Comparison of ENCODE assay signal across 8 mouse cellular contexts in the genomic region with DNA sequence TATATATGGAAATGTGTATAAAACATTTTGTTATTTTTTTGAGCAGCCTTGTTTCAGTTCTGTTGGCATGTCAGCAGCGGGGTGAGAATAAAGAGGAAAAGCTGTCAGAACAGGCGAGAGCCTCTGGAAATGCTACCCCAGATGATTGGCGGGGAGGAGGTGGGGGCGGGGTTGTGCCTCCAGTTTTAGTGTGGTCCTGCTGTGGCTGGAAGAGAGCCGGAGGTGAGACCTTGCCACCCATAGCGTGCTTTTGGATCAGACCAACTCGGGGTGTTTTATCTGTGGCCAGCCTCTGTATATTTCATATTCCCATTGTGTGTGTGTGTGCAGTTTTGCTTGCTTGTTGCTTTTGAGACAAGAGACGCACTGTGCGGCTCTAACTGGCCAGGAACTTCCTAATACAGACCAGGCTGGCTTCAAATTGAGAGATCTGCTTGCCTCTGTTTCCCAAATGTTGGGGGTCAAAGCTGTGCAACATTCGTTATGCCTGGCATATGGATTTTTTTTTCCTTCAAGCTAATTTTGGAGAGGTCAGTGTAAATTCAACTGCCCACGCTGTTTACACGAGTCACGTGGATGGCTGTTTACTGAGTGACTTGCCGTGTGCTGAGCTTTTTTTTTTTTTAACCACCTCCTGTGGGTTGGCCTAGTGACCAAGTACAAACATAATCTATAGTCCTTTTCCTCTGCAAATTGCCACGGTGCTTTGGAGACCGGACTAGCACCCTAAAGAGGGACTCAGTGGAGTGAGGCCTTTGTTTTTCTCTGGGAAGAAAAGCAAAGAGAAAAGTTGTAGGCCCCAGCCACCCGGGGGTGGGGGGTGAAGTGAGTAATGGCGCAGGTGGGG. TPM values are rescaled to one million over a fixed set of nuclear protein-coding genes. Genes with fewer than 3 reads are reported as not detected.
DNase-seq lines count a peak whose midpoint lies in the region; ATAC-seq and TF ChIP-seq lines count a peak whose summit lies in the region.

No protein-coding gene starts in this region.

- no peak for TF ChIP-seq POLR2A in heart, adult 2 months (IDR thresholded peaks at IDR 0.05; ENCODE audit: insufficient read depth, low read depth, low read length)
- no peak for TF ChIP-seq POLR2A in bone marrow, adult 2 months (IDR thresholded peaks at IDR 0.05; ENCODE audit: borderline replicate concordance, control insufficient read depth, low read depth, low read length)

- peak overlapping the region; percentile 76 for H3K4me3 ChIP-seq in heart, adult 2 months
- no peak overlapping the region for H3K4me3 ChIP-seq in bone marrow, adult 2 months (replicated peaks; ENCODE audit: control insufficient read depth, low read depth, low read length)
- H3K4me3 ChIP-seq in hindbrain, embryonic 16.5 days (ENCODE audit: low read length): no peak overlapping the region; the same call in 1 of the 2 replicates
- H3K4me3 ChIP-seq in midbrain, embryonic 10.5 days: no peak overlapping the region

- no peaks in the 10 kb centered on the region for H3K27me3 ChIP-seq in heart, adult 2 months (ENCODE audit: control insufficient read depth, insufficient read depth, low read length)
- peaks cover 8% of the 10 kb centered on the region for H3K27me3 ChIP-seq in hindbrain, embryonic 16.5 days (replicated peaks; ENCODE audit: control insufficient read depth, insufficient read depth, low read length)
- peaks cover 39% of the 10 kb centered on the region for H3K27me3 ChIP-seq in midbrain, embryonic 10.5 days (ENCODE audit: low read depth, poor library complexity, severe bottlenecking)

- H3K4me2 ChIP-seq in hindbrain, embryonic 16.5 days (ENCODE audit: low read length): peak overlapping the region; percentile 41

- H3K9ac ChIP-seq in heart, adult 2 months (ENCODE audit: low read depth, low read length): peak overlapping the region; percentile 46; the same call in 1 of the 2 replicates
- H3K9ac ChIP-seq in hindbrain, embryonic 16.5 days (ENCODE audit: low read depth, low read length): peak overlapping the region; percentile 22; the same call in 1 of the 2 replicates

- intact Hi-C loops in heart, adult 2 months (cut with DNase I): loop anchor here (1.0 to 2.0 kb wide), 2 partner anchors 187 to 268 kb away; no protein-coding TSS in a partner anchor

- peaks cover 10% of the 10 kb centered on the region for H3K4me1 ChIP-seq in heart, adult 2 months (ENCODE audit: control insufficient read depth, insufficient read depth, low read length)
- H3K4me1 ChIP-seq in bone marrow, adult 2 months (ENCODE audit: control insufficient read depth, insufficient read depth, low read length): peaks cover 5% of the 10 kb centered on the region
- H3K4me1 ChIP-seq in hindbrain, embryonic 16.5 days (ENCODE audit: control insufficient read depth, insufficient read depth, low read depth, low read length): peaks cover 30% of the 10 kb centered on the region
- peaks cover 64% of the 10 kb centered on the region for H3K4me1 ChIP-seq in midbrain, embryonic 10.5 days

- DNase-seq in heart, adult 2 months: peak; percentile 19 to 34
- no peak for DNase-seq in heart, adult 9 months (ENCODE audit: low spot score in 2 of 2)
- no peak for DNase-seq in midbrain, embryonic 10.5 days (ENCODE audit: low spot score)
- no peak for DNase-seq in spleen, postnatal 4 days (ENCODE audit: low spot score in 2 of 2)
- no peak for DNase-seq in spleen, postnatal 14 days (ENCODE audit: low spot score in 2 of 2)

- no peak for ATAC-seq in hindbrain, embryonic 16.5 days
- ATAC-seq in erythroid progenitor cell, adult 5-6 weeks (replicated peaks; ENCODE audit: low FRiP score, poor library complexity, severe bottlenecking): no peak

- TF ChIP-seq EP300 in heart, adult 2 months (IDR thresholded peaks at IDR 0.05; ENCODE audit: insufficient read depth, low read depth, low read length): no peak

- peaks cover 3% of the 10 kb centered on the region for H3K79me2 ChIP-seq in heart, adult 2 months (replicated peaks; ENCODE audit: control insufficient read depth, insufficient read depth, low read length)

- no peaks in the 10 kb centered on the region for H3K9me3 ChIP-seq in hindbrain, embryonic 16.5 days (ENCODE audit: control insufficient read depth, low read length)
- H3K9me3 ChIP-seq in midbrain, embryonic 10.5 days (replicated peaks): no peaks in the 10 kb centered on the region

- H3K36me3 ChIP-seq in heart, adult 2 months (ENCODE audit: control insufficient read depth, insufficient read depth, low read length): peaks cover 4% of the 10 kb centered on the region
- no peaks in the 10 kb centered on the region for H3K36me3 ChIP-seq in hindbrain, embryonic 16.5 days (ENCODE audit: control insufficient read depth, insufficient read depth, low read length)
- H3K36me3 ChIP-seq in midbrain, embryonic 10.5 days: no peaks in the 10 kb centered on the region

- TF ChIP-seq CTCF in heart, adult 2 months (IDR thresholded peaks at IDR 0.05): no peak
- TF ChIP-seq CTCF in bone marrow, adult 2 months (IDR thresholded peaks at IDR 0.05; ENCODE audit: control insufficient read depth, insufficient read depth, low read length): no peak

- 43% methylated on average over 18 of the region's 18 CpGs for WGBS in heart, adult 2 months
- 23% methylated on average over 18 of the region's 18 CpGs for WGBS in bone marrow, adult 2 months
- WGBS in hindbrain, embryonic 16.5 days: 34% methylated on average over 18 of the region's 18 CpGs
- 37% methylated on average over 18 of the region's 18 CpGs for WGBS in midbrain, embryonic 10.5 days

- H3K27ac ChIP-seq in heart, adult 2 months: peak overlapping the region; percentile 97
- peak overlapping the region; percentile 29; the same call in 1 of the 2 replicates for H3K27ac ChIP-seq in bone marrow, adult 2 months (ENCODE audit: control insufficient read depth, insufficient read depth, low read depth, low read length, poor library complexity)
- no peak overlapping the region; the same call in 1 of the 2 replicates for H3K27ac ChIP-seq in hindbrain, embryonic 16.5 days (ENCODE audit: low read depth, low read length)
- H3K27ac ChIP-seq in midbrain, embryonic 10.5 days (replicated peaks): peak overlapping the region; percentile 55; the same call in 1 of the 2 replicates

RNA-seq across cellular contexts. Expression of a gene that starts 3.4 kb away (rescaled TPM):
- 10 to 100 TPM; 20.7 to 22.6 TPM for total RNA-seq in heart, adult 2 months (2021)
- polyA plus RNA-seq in heart, adult 2 months (2012; rRNA removed): 23.9 and 27.1 TPM in 2 replicates
- polyA plus RNA-seq in bone marrow, adult 2 months (2011; ENCODE audit: insufficient read depth, insufficient read length, low replicate concordance, missing spikeins): 8.8 and 16.3 TPM in 2 replicates
- 18.3 and 22.0 TPM in 2 replicates for polyA plus RNA-seq in hindbrain, embryonic 16.5 days (2015; fragmentation: Nextera tagmentation; extraction: Ambion mirVana)
- polyA plus RNA-seq in midbrain, embryonic 10.5 days (2016; fragmentation: Nextera tagmentation; extraction: Ambion mirVana): 11.4 TPM in 2 replicates
- total RNA-seq in erythroid progenitor cell, adult 5-6 weeks (2015; ENCODE audit: low replicate concordance): 1.7 and 6.1 TPM in 2 replicates
- 2.1 and 2.2 TPM in 2 replicates for total RNA-seq in erythroid progenitor cell, adult 5-6 weeks (2017; ENCODE audit: low replicate concordance)

RNA-seq across cellular contexts. Expression of a gene that starts 15.5 kb away (rescaled TPM):
- total RNA-seq in heart, adult 2 months (2021): 10 to 100 TPM; 19.6 to 21.2 TPM
- polyA plus RNA-seq in heart, adult 2 months (2012; rRNA removed): 5.5 and 7.5 TPM in 2 replicates
- 9.3 and 17.5 TPM in 2 replicates for polyA plus RNA-seq in bone marrow, adult 2 months (2011; ENCODE audit: insufficient read depth, insufficient read length, low replicate concordance, missing spikeins)
- polyA plus RNA-seq in hindbrain, embryonic 16.5 days (2015; fragmentation: Nextera tagmentation; extraction: Ambion mirVana): 43.0 and 44.9 TPM in 2 replicates
- 82.3 and 86.2 TPM in 2 replicates for polyA plus RNA-seq in midbrain, embryonic 10.5 days (2016; fragmentation: Nextera tagmentation; extraction: Ambion mirVana)
- 15.9 and 23.1 TPM in 2 replicates for total RNA-seq in erythroid progenitor cell, adult 5-6 weeks (2015; ENCODE audit: low replicate concordance)
- 28.4 and 39.0 TPM in 2 replicates for total RNA-seq in erythroid progenitor cell, adult 5-6 weeks (2017; ENCODE audit: low replicate concordance)

RNA-seq across cellular contexts. Expression of a gene that starts 52.3 kb away (rescaled TPM):
- total RNA-seq in heart, adult 2 months (2021): 1 to 10 TPM; 4.4 to 5.8 TPM
- 9.8 and 12.0 TPM in 2 replicates for polyA plus RNA-seq in heart, adult 2 months (2012; rRNA removed)
- polyA plus RNA-seq in bone marrow, adult 2 months (2011; ENCODE audit: insufficient read depth, insufficient read length, low replicate concordance, missing spikeins): 4.3 and 7.6 TPM in 2 replicates
- polyA plus RNA-seq in hindbrain, embryonic 16.5 days (2015; fragmentation: Nextera tagmentation; extraction: Ambion mirVana): 67.5 and 72.3 TPM in 2 replicates
- 21.6 and 33.2 TPM in 2 replicates for polyA plus RNA-seq in midbrain, embryonic 10.5 days (2016; fragmentation: Nextera tagmentation; extraction: Ambion mirVana)
- 0.42 TPM in 1 of 2 replicates, not detected in the other for total RNA-seq in erythroid progenitor cell, adult 5-6 weeks (2015; ENCODE audit: low replicate concordance)
- total RNA-seq in erythroid progenitor cell, adult 5-6 weeks (2017; ENCODE audit: low replicate concordance): 5.3 TPM in 1 of 2 replicates, not detected in the other

Comparison
In these comparisons a context has a peak if more than half of its experiments do, and no peak if none do; other contexts are left out.
1. DNase-seq: peak in heart, adult 2 months (2 of 2); none in heart, adult 9 months (0 of 2), midbrain, embryonic 10.5 days (single experiment), spleen, postnatal 4 days (0 of 2) and spleen, postnatal 14 days (0 of 2).